Mouse (Mus musculus) CH12.LX (cell line): ENCODE measurements at regions not wholly inside any gene's neighbourhood (a gene's known extent, or its start where the extent isn't known, plus 50 kb on each side); places are given as distances from the start of the nearest gene placed in this dataset.

Experiments used
- CTCF ChIP-seq, 2 experiments: IDR thresholded peaks in 1 of 2; conservative IDR thresholded peaks in 1 of 2; 2 replicates each; pipeline ENCODE4 v1.5.1; 2011 to 2012; ENCODE audit warnings: low read depth in 2 of 2, low read length in 2 of 2, improper control_type of control experiment in 1 of 2, inconsistent platforms in 1 of 2, mild to moderate bottlenecking in 1 of 2, moderate library complexity in 1 of 2
- EP300 ChIP-seq: IDR thresholded peaks from 2 replicates; pipeline ENCODE4 v1.6.1; 2011; ENCODE audit warnings: low read length, improper control_type of control experiment
- ZC3H11A ChIP-seq: IDR thresholded peaks from 2 replicates; pipeline ENCODE4 v1.6.1; 2012; ENCODE audit warnings: low read depth, mild to moderate bottlenecking, inconsistent platforms, low read length, improper control_type of control experiment

DNA sequence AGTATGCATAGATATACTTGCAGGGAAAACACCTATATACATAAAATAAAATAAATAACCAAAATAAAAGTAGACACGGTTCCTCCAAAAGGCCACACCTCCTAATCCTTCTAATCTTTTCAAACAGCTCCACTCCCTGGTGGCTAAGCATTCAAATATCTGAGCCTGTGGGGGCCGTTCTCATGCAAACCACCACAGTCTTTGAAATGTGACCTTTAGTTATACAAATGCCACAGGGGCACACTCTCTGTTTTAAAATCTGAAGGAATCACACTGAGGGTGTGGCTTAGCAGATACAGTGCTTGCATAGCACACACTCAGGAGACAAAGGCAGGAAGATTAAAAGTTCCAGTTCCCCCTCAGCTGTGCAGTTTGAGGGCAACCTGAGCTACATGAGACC, 50.4 kb upstream of the Col13a1 start:
- TF ChIP-seq ZC3H11A (no peak), EP300 (no peak), CTCF (conservative IDR thresholded peaks at IDR 0.05 in 1 of 2, IDR thresholded peaks at IDR 0.05 in 1 of 2; ENCODE audit: low read depth in 2 of 2, low read length in 2 of 2) (no peak)
